Mouse (Mus musculus): ENCODE measurements around the gene Armh3. TPM values are rescaled to one million over a fixed set of nuclear protein-coding genes. Genes with fewer than 3 reads are reported as not detected.

Armh3 gene
- polyA plus RNA-seq, 1 experiment, result 15.3 TPM

DNA sequence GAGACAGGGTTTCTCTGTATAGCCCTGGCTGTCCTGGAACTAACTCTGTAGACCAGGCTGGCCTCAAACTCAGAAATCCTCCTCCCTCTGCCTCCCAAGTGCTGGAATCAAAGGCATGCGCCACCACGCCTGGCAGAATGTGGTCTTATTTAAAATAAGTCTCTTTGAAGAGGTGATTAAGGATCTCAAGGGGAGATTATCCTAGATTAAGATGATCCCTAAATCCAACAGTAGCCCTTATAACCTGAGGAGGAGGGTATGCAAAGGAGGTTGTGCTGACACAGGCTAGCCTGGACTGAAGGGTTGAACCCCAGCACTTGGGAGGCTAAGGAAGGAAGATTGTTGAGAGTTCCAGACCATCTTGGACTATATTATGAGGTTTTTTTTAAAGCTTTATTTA, 17.7 kb upstream of the Armh3 start:
- Histone ChIP-seq H3K27ac (ENCODE audit: insufficient read depth, low read length) (no peak overlapping the region), H3K4me3 (ENCODE audit: insufficient read depth, low read length) (no peak overlapping the region), H3K4me1 (ENCODE audit: control insufficient read depth, insufficient read depth, low read length) (no peaks in the 10 kb centered on the region)
- TF ChIP-seq POLR2A (IDR thresholded peaks at IDR 0.05; ENCODE audit: low read depth, low read length), result no peak
- TF ChIP-seq CTCF (IDR thresholded peaks at IDR 0.05; ENCODE audit: borderline replicate concordance, insufficient read depth, low read length), result no peak

DNA sequence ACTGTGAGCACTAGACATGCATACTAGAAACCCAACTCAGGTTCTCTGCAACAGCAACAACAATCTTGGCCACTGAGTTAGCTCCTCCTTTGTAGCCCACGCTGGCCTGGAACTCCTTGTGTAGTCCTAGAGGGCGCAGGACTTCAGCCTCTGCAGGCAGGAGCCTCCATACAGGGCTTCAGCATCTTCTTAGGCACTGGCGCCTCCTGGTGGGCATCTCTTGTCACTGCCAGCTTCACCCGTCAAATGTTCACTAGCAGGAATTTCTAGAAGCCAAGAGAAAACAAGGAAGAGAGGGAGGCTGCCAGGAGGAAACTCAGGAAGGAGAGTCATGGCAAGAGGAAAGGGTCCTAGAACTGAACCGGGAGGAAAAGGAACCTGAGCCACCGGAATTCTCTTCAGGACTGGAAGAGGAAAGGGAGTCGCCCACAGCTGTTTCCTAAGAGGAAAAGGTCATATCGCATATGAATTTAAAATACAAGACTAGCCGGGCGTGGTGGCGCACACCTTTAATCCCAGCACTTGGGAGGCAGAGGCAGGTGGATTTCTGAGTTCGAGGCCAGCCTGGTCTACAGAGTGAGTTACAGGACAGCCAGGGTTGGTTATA, 16.4 kb upstream of the Armh3 start:
- no peak for TF ChIP-seq POLR2A (IDR thresholded peaks at IDR 0.05; ENCODE audit: low read depth, low read length)
- TF ChIP-seq CTCF (IDR thresholded peaks at IDR 0.05; ENCODE audit: borderline replicate concordance, insufficient read depth, low read length), result peak; percentile 85
- Histone ChIP-seq H3K4me3 (ENCODE audit: insufficient read depth, low read length) (no peak overlapping the region), H3K27ac (ENCODE audit: insufficient read depth, low read length) (no peak overlapping the region), H3K4me1 (ENCODE audit: control insufficient read depth, insufficient read depth, low read length) (no peaks in the 10 kb centered on the region)

DNA sequence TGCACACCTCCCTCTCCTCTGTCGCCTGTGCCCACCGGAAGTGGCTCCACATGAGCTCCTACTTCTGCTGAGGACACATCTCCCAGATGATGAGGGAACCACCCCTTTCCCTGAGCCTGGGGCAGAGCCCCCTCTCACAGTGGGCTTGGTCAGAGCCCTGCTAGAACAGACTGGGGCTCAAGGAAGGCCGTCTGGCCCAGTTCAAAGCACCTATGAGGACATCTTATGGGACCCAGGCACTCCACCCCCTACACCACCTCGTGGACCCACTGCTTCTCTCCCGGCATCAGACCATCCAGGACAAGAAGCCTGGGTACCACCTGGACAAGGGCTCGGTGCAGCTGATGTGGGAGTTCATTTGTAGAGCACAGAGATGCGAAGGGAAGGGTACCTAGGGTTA, 7.4 kb upstream of the Armh3 start:
- Histone ChIP-seq H3K27ac (ENCODE audit: insufficient read depth, low read length) (no peak overlapping the region), H3K4me3 (ENCODE audit: insufficient read depth, low read length) (no peak overlapping the region), H3K4me1 (ENCODE audit: control insufficient read depth, insufficient read depth, low read length) (0 out of 2 replicates have a peak, but pooled peaks cover 5% of the 10 kb centered on the region)
- no peak for TF ChIP-seq POLR2A (IDR thresholded peaks at IDR 0.05; ENCODE audit: low read depth, low read length)
- no peak for TF ChIP-seq CTCF (IDR thresholded peaks at IDR 0.05; ENCODE audit: borderline replicate concordance, insufficient read depth, low read length)

DNA sequence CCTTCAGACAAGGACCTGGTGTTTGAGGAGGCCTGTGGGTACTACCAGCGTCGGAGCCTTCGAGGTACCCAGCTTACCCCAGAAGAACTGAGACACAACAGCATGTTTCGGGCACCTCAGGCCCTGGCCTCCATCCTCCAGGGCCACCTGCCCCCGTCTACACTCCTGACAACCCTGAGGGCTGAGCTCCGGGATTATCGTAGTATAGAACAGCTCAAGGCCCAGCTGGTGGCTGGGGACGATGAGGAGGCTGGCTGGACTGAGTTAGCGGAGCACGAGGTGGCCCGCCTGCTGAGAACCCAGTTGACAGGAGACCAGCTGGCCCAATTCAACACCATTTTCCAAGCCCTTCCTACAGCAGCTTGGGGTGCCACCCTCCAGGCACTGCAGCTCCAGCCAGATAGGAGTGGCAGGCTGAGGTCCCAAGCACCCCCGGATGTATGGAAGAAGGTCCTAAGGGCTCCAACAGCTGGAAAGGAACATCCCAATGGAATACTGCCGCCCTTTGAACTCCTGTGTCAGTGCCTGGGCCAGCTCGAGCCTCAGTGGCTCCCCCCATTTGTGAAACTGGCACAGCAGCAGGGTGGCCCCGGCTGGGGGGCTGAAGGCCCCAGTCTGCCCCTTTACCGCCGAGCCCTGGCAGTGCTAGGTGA, 6.7 kb upstream of the Armh3 start:
- TF ChIP-seq CTCF (IDR thresholded peaks at IDR 0.05; ENCODE audit: borderline replicate concordance, insufficient read depth, low read length) (no peak), POLR2A (IDR thresholded peaks at IDR 0.05; ENCODE audit: low read depth, low read length) (no peak)

DNA sequence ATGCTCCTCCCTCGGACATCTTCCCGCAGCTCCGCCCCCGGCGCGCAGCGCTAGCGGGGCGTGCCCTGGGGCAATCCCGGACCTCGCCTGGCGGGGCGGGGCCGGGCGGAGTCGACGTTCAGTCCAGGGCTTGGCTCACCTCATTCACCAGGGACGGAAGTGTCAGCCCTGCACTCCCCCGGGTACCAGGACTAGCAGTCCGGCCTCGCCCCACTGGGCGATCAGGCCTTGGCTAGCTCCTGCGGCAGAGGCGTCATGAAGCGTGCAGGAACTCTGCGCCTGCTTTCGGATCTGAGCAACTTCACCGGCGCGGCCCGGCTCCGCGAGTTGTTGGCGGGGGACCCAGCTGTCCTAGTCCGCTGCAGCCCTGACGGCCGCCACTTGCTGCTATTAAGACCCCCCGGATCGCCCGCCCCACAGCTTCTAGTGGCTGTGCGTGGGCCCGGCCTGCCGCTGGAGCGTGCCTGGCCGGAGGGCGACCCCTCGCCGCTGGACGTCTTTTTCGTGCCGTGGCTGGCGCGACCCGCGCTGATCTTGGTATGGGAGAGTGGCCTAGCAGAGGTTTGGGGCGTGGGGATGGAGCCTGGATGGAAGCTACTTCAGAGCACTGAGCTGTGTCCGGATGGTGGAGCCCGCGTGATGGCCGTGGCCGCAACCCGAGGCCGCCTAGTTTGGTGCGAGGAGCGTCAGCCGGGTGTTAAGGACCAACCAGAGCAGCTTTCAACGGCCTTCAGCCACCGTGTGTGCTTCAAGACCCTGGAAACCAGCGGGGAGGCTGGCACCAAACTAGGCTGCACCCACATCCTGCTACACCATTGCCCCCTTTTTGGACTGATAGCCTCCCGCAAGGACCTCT, 5.3 kb upstream of the Armh3 start, which contains the start of gene Hps6:
Gene Hps6 (plus strand): TSS at position 138 of the 856 bp plus-strand sequence.
- H3K27ac ChIP-seq (ENCODE audit: insufficient read depth, low read length), result peak within 1 kb of the TSS; percentile 62

More for the DNA sequence above, 6.7 kb upstream of the Armh3 start:
- H3K4me3 ChIP-seq (ENCODE audit: insufficient read depth, low read length), result no peak overlapping the region; the same call in 1 of the 2 replicates
- H3K27ac ChIP-seq (ENCODE audit: insufficient read depth, low read length), result no peak overlapping the region
- H3K4me1 ChIP-seq (ENCODE audit: control insufficient read depth, insufficient read depth, low read length), result 0 out of 2 replicates have a peak, but pooled peaks cover 5% of the 10 kb centered on the region

DNA sequence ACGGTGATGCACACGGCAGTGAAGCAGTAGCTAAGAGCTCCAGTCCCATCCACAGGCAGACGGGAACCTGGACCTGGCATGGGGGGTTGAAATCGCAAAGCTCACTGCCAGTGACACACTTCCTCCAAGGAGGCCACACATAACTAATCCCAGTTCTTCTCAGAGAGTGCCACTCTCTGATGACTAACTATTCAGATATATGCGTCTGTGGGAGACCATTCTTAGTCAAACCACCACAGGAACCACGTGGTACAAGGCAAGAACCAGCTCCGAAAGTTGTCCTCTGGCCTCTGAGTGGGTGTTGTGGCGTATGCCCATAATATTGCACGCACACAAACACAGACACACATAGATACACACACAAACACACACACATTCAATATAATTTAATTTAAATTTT, 4.0 kb upstream of the Armh3 start:
- Histone ChIP-seq H3K27ac (ENCODE audit: insufficient read depth, low read length) (no peak overlapping the region), H3K4me1 (ENCODE audit: control insufficient read depth, insufficient read depth, low read length) (0 out of 2 replicates have a peak, but pooled peaks cover 5% of the 10 kb centered on the region), H3K4me3 (ENCODE audit: insufficient read depth, low read length) (no peak overlapping the region)
- TF ChIP-seq POLR2A (IDR thresholded peaks at IDR 0.05; ENCODE audit: low read depth, low read length) (no peak), CTCF (IDR thresholded peaks at IDR 0.05; ENCODE audit: borderline replicate concordance, insufficient read depth, low read length) (no peak)

More for the DNA sequence above, 5.3 kb upstream of the Armh3 start, which contains the start of gene Hps6:
- peak; percentile 94 for TF ChIP-seq POLR2A (IDR thresholded peaks at IDR 0.05; ENCODE audit: low read depth, low read length)
- TF ChIP-seq CTCF (IDR thresholded peaks at IDR 0.05; ENCODE audit: borderline replicate concordance, insufficient read depth, low read length), result no peak
- Histone ChIP-seq H3K4me3 (ENCODE audit: insufficient read depth, low read length) (peak within 1 kb of the TSS; percentile 66), H3K4me1 (ENCODE audit: control insufficient read depth, insufficient read depth, low read length) (0 out of 2 replicates have a peak, but pooled peaks cover 5% of the 10 kb centered on the region)

DNA sequence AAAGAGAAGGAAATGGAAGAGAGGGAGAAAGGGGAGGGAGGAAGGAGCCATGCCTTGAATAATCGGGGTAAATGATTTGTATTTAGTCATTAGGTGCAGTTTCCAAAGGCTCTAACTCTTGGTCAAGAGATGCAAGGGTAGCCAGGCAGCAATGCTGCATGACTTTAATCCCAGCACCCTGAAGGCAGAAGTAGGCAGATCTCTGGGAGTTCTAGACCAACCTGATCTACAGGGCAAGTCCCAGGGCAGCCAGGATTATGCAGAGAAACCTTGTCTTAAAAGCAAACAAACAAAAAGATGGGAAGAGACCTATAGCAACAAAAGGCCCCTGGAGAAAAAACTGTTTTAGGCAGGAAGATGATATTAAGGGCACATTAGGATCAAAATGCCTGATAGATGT, 1.1 kb upstream of the Armh3 start:
- Histone ChIP-seq H3K27ac (ENCODE audit: insufficient read depth, low read length) (no peak overlapping the region), H3K4me3 (ENCODE audit: insufficient read depth, low read length) (no peak overlapping the region), H3K4me1 (ENCODE audit: control insufficient read depth, insufficient read depth, low read length) (0 out of 2 replicates have a peak, but pooled peaks cover 5% of the 10 kb centered on the region)
- no peak for TF ChIP-seq POLR2A (IDR thresholded peaks at IDR 0.05; ENCODE audit: low read depth, low read length)
- no peak for TF ChIP-seq CTCF (IDR thresholded peaks at IDR 0.05; ENCODE audit: borderline replicate concordance, insufficient read depth, low read length)

DNA sequence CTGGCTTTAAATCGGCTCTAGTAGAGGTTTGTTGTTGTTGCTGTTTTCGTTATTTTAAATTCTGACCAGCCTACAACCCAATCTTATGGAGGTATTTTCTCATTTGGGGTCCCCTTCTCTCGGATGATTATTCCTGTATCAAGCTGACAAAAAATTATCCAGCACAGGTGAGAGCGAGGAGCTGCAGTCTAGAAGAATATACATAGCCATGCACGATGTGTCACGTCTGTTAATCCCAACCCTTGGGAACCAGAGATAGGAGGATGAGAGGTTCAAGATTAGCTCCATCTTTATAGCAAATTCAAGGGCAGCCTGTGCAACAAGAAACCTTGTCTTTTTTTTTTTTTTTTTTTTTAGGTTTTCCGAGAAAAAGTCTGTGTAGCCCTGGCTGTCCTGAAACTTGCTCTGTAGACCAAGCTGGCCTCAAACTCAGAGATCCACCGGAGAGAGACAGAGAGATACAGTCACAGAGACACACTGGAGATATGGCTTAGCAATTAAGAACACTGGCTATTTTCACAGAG, 468 bp upstream of the Armh3 start:
- Histone ChIP-seq H3K27ac (ENCODE audit: insufficient read depth, low read length) (no peak overlapping the region), H3K4me3 (ENCODE audit: insufficient read depth, low read length) (peak overlapping the region; percentile 35), H3K4me1 (ENCODE audit: control insufficient read depth, insufficient read depth, low read length) (no peaks in the 10 kb centered on the region)
- TF ChIP-seq CTCF (IDR thresholded peaks at IDR 0.05; ENCODE audit: borderline replicate concordance, insufficient read depth, low read length) (no peak), POLR2A (IDR thresholded peaks at IDR 0.05; ENCODE audit: low read depth, low read length) (peak; percentile 3; the same call in 1 of the 2 replicates)

DNA sequence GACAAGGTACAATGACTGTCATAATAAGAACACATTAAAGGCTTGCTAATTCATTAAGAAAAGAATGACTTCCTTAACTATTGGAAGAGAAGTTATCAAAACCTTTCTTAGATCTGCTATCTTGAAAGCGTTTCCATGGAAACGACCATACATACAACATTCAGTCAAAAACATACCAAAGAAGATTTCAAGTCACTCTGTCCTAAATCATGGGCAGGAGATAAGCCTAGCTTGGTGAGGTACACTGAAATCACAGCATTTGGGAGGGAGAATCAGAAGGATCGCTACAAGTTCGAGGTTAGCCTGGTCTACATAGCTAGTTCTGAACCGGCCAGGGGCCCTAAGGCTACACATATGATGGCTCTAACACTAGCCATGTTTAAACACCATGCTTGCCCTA, 923 bp downstream of the Armh3 start:
- Histone ChIP-seq H3K4me3 (ENCODE audit: insufficient read depth, low read length) (peak overlapping the region; percentile 55), H3K27ac (ENCODE audit: insufficient read depth, low read length) (no peak overlapping the region), H3K4me1 (ENCODE audit: control insufficient read depth, insufficient read depth, low read length) (no peaks in the 10 kb centered on the region)
- TF ChIP-seq POLR2A (IDR thresholded peaks at IDR 0.05; ENCODE audit: low read depth, low read length), result no peak
- TF ChIP-seq CTCF (IDR thresholded peaks at IDR 0.05; ENCODE audit: borderline replicate concordance, insufficient read depth, low read length), result no peak
